Mouse (Mus musculus): Measurements from ENCODE around the gene Kat8.
"Not testable (repeated sequence)": the region's sequence is repeated elsewhere in the genome, so short reads cannot be mapped to it uniquely, and the experiment has no call there.

Kat8 gene

GRCm38 (mm10) chr7:127931351-127932135 is 19.2 kb downstream of the Kat8 start:
- DNase-seq (ENCODE audit: low spot score in 2 of 2): no peak

GRCm38 (mm10) chr7:127932273-127933031 is 20.1 kb downstream of the Kat8 start:
- DNase-seq (ENCODE audit: low spot score in 2 of 2): no peak

GRCm38 (mm10) chr7:127934075-127934474 is 21.8 kb downstream of the Kat8 start:
- no peak for DNase-seq (ENCODE audit: low spot score in 2 of 2)

GRCm38 (mm10) chr7:127935028-127935722 is 22.9 kb downstream of the Kat8 start:
- peak; percentile 88 to 96 for DNase-seq (ENCODE audit: low spot score in 2 of 2)

GRCm38 (mm10) chr7:127935748-127936159 is 23.4 kb downstream of the Kat8 start:
- no peak for DNase-seq (ENCODE audit: low spot score in 2 of 2)

GRCm38 (mm10) chr7:127936216-127936884 is 24.0 kb downstream of the Kat8 start:
- DNase-seq (ENCODE audit: low spot score in 2 of 2): no peak

GRCm38 (mm10) chr7:127942097-127942496 is 29.8 kb downstream of the Kat8 start:
- not testable (repeated sequence) for DNase-seq (ENCODE audit: low spot score in 2 of 2)

- no peak for DNase-seq (ENCODE audit: low spot score in 2 of 2)
Measured at GRCm38 (mm10) chr7:127944614-127945013, 32.3 kb downstream of the Kat8 start.

- no peak for DNase-seq (ENCODE audit: low spot score in 2 of 2)
Measured at GRCm38 (mm10) chr7:127946470-127947023, 34.2 kb downstream of the Kat8 start, which contains the start of gene Prss36. Gene Prss36, minus strand, starts transcription at chr7:127946725.

- no peak for DNase-seq (ENCODE audit: low spot score in 2 of 2)
Measured at GRCm38 (mm10) chr7:127952864-127953581, 40.7 kb downstream of the Kat8 start.

GRCm38 (mm10) chr7:127959364-127959763 is 47.0 kb downstream of the Kat8 start:
- DNase-seq (ENCODE audit: low spot score in 2 of 2): no peak

- DNase-seq (ENCODE audit: low spot score in 2 of 2): no peak
Measured at GRCm38 (mm10) chr7:127966371-127966918, 54.1 kb downstream of the Kat8 start.

- peak; percentile 80 to 95 for DNase-seq (ENCODE audit: low spot score in 2 of 2)
Measured at GRCm38 (mm10) chr7:127967004-127967921, 54.9 kb downstream of the Kat8 start, which contains the start of gene Fus. Gene Fus, plus strand, starts transcription at chr7:127967457.

GRCm38 (mm10) chr7:127967922-127968828 is 55.9 kb downstream of the Kat8 start:
- DNase-seq (ENCODE audit: low spot score in 2 of 2): peak; percentile 64 to 73

GRCm38 (mm10) chr7:127974413-127974930 is 62.2 kb downstream of the Kat8 start:
- DNase-seq (ENCODE audit: low spot score in 2 of 2): no peak

Measured in left cerebral cortex, adult 9 months (tissue).